Mouse (Mus musculus): Measurements from ENCODE around the gene Cep85l. TPM values are rescaled to one million over a fixed set of nuclear protein-coding genes. Genes with fewer than 3 reads are reported as not detected.
A peak's percentile ranks its signal among the peaks of the same experiment; 100 is the strongest.

Gene Cep85l
- polyA plus RNA-seq (2011; ENCODE audit: insufficient read depth, insufficient read length, low replicate concordance, missing spikeins): 3.3 and 5.4 TPM in 2 replicates

DNA sequence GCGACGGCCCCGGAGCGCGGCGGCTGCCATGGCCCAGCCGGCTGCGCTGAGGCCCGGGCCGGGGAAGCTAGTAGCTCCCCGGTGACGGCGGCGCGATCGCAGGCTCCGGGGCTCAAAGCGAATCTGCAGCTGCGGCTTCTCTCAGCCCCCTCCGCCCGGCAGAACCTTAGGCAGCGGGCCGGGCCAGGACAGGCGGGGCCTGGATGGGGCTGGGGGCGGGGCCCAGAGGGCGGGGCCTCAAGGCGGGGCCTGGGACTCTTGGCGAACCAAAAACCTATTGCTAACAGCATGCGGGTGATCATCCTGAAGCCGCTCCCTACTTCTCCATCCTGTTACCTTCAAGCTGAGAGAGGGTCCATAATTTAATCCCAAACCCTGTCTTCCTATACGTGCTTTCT, at the start of gene Cep85l:
TSS of gene Cep85l (minus strand) at position 239 of the 398 bp plus-strand sequence.
- peak within 1 kb of the TSS; percentile 98 for H3K27ac ChIP-seq (ENCODE audit: control insufficient read depth, insufficient read depth, low read depth, low read length, poor library complexity)
- WGBS: under 1% methylated on average over 31 of the region's 31 CpGs
- H3K4me3 ChIP-seq (replicated peaks; ENCODE audit: control insufficient read depth, low read depth, low read length): peak within 1 kb of the TSS; percentile 67
- TF ChIP-seq POLR2A (IDR thresholded peaks at IDR 0.05; ENCODE audit: borderline replicate concordance, control insufficient read depth, low read depth, low read length) (peak; percentile 66; the same call in 1 of the 2 replicates), CTCF (IDR thresholded peaks at IDR 0.05; ENCODE audit: control insufficient read depth, insufficient read depth, low read length) (no peak)
- peaks cover 2% of the 10 kb centered on the region; the same call in 1 of the 2 replicates for H3K4me1 ChIP-seq (ENCODE audit: control insufficient read depth, insufficient read depth, low read length)

DNA sequence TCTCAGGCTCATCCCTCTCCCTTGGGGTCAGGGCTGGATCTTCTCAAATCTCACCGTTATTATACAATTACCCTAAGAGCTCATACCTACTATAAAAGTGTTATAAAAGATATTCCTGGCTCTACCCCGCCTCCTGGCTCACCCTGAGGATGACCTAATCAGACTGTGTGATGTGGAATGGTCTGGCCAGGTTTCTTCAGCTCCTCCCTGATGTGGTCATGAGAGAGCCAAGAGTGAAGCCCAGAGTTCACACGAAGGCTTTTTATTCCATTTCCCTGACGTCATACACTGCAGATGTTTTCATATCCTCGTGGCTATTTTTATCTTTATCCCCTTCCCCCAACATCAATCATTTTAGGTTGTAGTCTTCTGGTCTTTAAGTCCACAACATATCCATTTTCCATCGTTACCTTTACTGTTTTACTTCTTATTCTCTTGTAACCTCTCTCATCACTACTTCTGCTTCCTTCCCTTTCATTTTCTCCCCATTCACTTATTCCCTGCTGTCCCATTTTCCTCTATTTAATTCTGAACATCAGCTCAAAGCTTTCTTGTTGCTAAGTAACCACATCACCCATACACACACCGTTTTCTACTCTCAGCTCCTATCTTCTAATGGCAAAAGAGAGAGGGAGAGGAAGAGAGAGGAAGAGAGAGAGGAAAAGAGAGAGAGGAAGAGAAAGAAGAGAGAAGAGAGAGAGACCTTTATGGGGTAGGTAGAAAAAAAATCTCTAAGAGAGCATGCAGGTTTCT, 49.1 kb upstream of the Cep85l start:
- WGBS: 45% methylated on average over 7 of the region's 7 CpGs
- H3K27ac ChIP-seq (ENCODE audit: control insufficient read depth, insufficient read depth, low read depth, low read length, poor library complexity): no peak overlapping the region
- H3K4me3 ChIP-seq (replicated peaks; ENCODE audit: control insufficient read depth, low read depth, low read length): no peak overlapping the region
- H3K4me1 ChIP-seq (ENCODE audit: control insufficient read depth, insufficient read depth, low read length): no peaks in the 10 kb centered on the region
- TF ChIP-seq CTCF (IDR thresholded peaks at IDR 0.05; ENCODE audit: control insufficient read depth, insufficient read depth, low read length) (no peak), POLR2A (IDR thresholded peaks at IDR 0.05; ENCODE audit: borderline replicate concordance, control insufficient read depth, low read depth, low read length) (no peak)

DNA sequence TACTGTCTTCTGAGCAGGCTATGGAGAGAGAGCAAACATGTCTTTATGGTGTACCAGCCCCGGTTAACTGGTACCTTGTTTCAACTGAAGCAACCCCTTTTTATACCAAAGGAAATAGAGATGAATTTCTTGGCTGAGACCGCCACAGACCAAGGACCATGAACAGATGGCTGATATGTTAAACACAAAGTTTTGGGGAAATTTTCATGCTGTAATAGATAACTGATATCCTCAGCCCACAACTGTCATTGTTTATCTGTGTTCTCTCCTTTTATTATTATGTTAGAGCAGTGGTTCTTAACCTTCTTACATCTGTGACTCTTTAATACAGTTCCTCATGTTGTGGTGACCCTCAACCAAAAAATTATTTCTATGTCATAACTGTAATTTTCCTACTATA, 46.8 kb upstream of the Cep85l start:
- TF ChIP-seq CTCF (IDR thresholded peaks at IDR 0.05; ENCODE audit: control insufficient read depth, insufficient read depth, low read length) (no peak), POLR2A (IDR thresholded peaks at IDR 0.05; ENCODE audit: borderline replicate concordance, control insufficient read depth, low read depth, low read length) (no peak)
- WGBS: 41% methylated on average over 2 of the region's 2 CpGs
- no peak overlapping the region for H3K4me3 ChIP-seq (replicated peaks; ENCODE audit: control insufficient read depth, low read depth, low read length)
- H3K4me1 ChIP-seq (ENCODE audit: control insufficient read depth, insufficient read depth, low read length): peaks cover 2% of the 10 kb centered on the region; the same call in 1 of the 2 replicates
- H3K27ac ChIP-seq (ENCODE audit: control insufficient read depth, insufficient read depth, low read depth, low read length, poor library complexity): no peak overlapping the region

DNA sequence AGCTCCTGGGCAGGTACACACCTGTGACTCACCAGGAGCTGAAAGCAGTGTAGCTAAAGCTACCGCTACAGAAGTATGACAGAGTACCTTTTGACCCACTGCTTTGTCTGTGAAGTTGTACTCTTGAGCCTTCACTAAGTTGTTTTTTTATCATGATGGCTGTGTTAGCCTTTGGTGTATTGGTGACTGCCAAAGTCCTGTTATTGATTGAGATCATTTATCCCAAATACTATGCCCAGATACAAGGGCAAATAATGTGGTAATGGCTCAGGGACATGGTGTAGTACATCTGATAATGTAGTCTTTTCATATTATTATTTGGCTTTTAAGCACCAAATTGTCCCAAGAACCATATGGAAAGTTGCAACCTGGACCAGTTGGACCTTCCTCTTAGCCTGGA, 43.3 kb upstream of the Cep85l start:
- H3K27ac ChIP-seq (ENCODE audit: control insufficient read depth, insufficient read depth, low read depth, low read length, poor library complexity): no peak overlapping the region
- TF ChIP-seq CTCF (IDR thresholded peaks at IDR 0.05; ENCODE audit: control insufficient read depth, insufficient read depth, low read length) (no peak), POLR2A (IDR thresholded peaks at IDR 0.05; ENCODE audit: borderline replicate concordance, control insufficient read depth, low read depth, low read length) (no peak)
- peaks cover 2% of the 10 kb centered on the region; the same call in 1 of the 2 replicates for H3K4me1 ChIP-seq (ENCODE audit: control insufficient read depth, insufficient read depth, low read length)
- 98% methylated on average over 1 of the region's 1 CpGs for WGBS
- H3K4me3 ChIP-seq (replicated peaks; ENCODE audit: control insufficient read depth, low read depth, low read length): no peak overlapping the region

DNA sequence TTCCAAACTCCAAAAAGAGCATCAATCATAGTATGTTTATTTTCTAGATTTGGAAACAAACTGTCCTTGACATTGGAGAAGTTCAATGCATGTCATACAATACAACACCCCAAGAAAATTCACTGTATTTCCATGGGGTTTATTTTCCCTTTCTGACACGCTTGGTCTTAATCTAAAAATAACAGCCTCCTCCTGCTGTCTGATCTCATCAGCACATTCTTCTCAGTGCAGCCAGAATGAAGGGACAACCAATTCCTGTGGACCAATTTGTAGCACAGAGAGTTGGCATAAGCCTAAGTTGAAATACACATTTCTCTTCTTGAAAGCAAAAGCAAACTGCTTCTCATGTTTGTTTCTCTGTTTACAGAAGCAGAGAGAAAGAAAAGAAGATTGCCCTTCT, 42.5 kb upstream of the Cep85l start:
- 20% methylated on average over 1 of the region's 1 CpGs for WGBS
- peaks cover 4% of the 10 kb centered on the region; the same call in 1 of the 2 replicates for H3K4me1 ChIP-seq (ENCODE audit: control insufficient read depth, insufficient read depth, low read length)
- no peak overlapping the region for H3K27ac ChIP-seq (ENCODE audit: control insufficient read depth, insufficient read depth, low read depth, low read length, poor library complexity)
- TF ChIP-seq POLR2A (IDR thresholded peaks at IDR 0.05; ENCODE audit: borderline replicate concordance, control insufficient read depth, low read depth, low read length) (no peak), CTCF (IDR thresholded peaks at IDR 0.05; ENCODE audit: control insufficient read depth, insufficient read depth, low read length) (no peak)
- no peak overlapping the region for H3K4me3 ChIP-seq (replicated peaks; ENCODE audit: control insufficient read depth, low read depth, low read length)

DNA sequence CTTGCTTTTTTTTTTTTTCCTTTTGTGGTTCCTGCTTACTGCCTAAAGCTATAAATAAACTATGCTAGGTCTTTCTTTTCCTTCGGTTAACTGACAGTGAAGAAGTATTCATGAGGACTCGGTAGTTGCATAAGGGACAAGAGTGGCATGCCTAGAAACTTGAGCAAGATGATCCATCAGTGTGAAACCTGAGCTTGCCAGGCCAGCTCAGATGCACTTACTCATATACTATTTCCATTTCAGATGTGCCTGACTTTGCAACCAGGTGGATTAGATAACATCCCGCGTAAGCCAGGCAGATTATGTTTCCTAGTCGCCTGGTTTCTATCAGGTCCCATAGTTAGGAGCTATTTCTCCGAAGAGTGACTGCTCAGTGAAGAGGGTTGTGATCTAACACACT, 41.9 kb upstream of the Cep85l start:
- Histone ChIP-seq H3K27ac (ENCODE audit: control insufficient read depth, insufficient read depth, low read depth, low read length, poor library complexity) (no peak overlapping the region), H3K4me1 (ENCODE audit: control insufficient read depth, insufficient read depth, low read length) (peaks cover 6% of the 10 kb centered on the region; the same call in 1 of the 2 replicates), H3K4me3 (replicated peaks; ENCODE audit: control insufficient read depth, low read depth, low read length) (no peak overlapping the region)
- 17% methylated on average over 6 of the region's 6 CpGs for WGBS
- TF ChIP-seq POLR2A (IDR thresholded peaks at IDR 0.05; ENCODE audit: borderline replicate concordance, control insufficient read depth, low read depth, low read length) (no peak), CTCF (IDR thresholded peaks at IDR 0.05; ENCODE audit: control insufficient read depth, insufficient read depth, low read length) (no peak)

DNA sequence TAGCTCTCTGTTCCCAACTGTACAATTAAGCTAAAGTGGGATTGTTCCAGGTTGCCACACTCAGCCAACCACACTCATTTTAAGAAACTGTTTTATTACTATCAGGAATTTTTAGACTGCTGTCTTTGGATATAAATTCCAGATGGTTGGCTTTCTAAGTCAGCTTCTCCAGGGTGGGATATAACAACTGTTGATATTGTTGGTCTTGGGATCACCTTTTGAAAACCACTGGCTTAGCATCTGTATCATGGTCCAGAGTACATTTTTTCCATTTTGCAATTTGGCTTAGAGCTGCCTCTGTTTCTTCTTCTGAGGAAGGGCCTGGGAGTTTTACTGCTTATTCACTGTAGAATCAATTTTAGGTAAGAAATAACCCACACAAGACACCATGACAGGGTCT, 40.3 kb upstream of the Cep85l start:
- H3K27ac ChIP-seq (ENCODE audit: control insufficient read depth, insufficient read depth, low read depth, low read length, poor library complexity): no peak overlapping the region
- no peak for TF ChIP-seq POLR2A (IDR thresholded peaks at IDR 0.05; ENCODE audit: borderline replicate concordance, control insufficient read depth, low read depth, low read length)
- TF ChIP-seq CTCF (IDR thresholded peaks at IDR 0.05; ENCODE audit: control insufficient read depth, insufficient read depth, low read length): no peak
- no peak overlapping the region for H3K4me3 ChIP-seq (replicated peaks; ENCODE audit: control insufficient read depth, low read depth, low read length)
- H3K4me1 ChIP-seq (ENCODE audit: control insufficient read depth, insufficient read depth, low read length): peaks cover 6% of the 10 kb centered on the region; the same call in 1 of the 2 replicates

DNA sequence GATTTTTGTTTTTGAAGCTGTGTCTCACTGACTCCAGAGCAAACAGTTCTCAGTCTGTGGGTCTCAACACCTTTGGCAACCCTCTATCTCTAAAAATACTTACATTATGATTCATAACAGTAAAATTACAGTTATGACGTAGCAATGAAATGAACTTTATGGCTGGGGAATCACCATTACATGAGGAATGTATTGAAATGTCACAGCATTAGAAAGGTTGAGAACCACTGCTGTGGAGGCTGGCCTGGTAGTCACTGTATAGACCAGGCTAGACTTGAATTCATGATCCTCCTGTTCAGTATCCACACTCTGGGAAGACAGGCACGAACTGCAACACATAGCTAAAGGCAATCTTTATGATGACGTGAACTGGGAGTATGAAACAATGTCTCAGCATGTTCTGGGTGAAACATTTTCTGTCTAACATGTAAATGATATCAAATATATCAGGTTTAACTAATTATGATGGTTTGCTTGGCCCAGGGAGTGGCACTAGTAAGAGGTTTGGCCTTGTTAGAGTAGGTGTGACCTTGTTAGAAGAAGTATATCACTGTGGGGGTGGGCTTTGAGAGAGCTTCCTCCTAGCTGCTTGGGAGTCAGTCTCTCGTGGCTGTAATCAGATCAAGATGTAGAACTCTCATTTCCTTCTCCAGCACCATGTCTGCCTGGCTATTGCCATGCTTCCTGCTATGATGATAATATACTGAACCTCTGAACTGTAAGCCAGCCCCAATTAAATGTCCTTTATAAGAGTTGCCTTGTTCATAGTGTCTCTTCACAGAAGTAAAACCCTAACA, 39.6 kb upstream of the Cep85l start:
- H3K27ac ChIP-seq (ENCODE audit: control insufficient read depth, insufficient read depth, low read depth, low read length, poor library complexity): no peak overlapping the region
- TF ChIP-seq POLR2A (IDR thresholded peaks at IDR 0.05; ENCODE audit: borderline replicate concordance, control insufficient read depth, low read depth, low read length) (no peak), CTCF (IDR thresholded peaks at IDR 0.05; ENCODE audit: control insufficient read depth, insufficient read depth, low read length) (no peak)
- WGBS: 51% methylated on average over 4 of the region's 4 CpGs
- peaks cover 6% of the 10 kb centered on the region; the same call in 1 of the 2 replicates for H3K4me1 ChIP-seq (ENCODE audit: control insufficient read depth, insufficient read depth, low read length)
- no peak overlapping the region for H3K4me3 ChIP-seq (replicated peaks; ENCODE audit: control insufficient read depth, low read depth, low read length)

Data from bone marrow, adult 2 months (tissue).